Mouse (Mus musculus) forebrain, embryonic 10.5 days (tissue): Measurements from ENCODE around the gene Inpp5f. TPM values are rescaled to one million over a fixed set of nuclear protein-coding genes. Genes with fewer than 3 reads are reported as not detected.
"Not testable (repeated sequence)": the region's sequence is repeated elsewhere in the genome, so short reads cannot be mapped to it uniquely, and the experiment has no call there.

ENCODE experiments used
- DNase-seq: peaks from one replicate; pipeline ENCODE4 v3.0.0-alpha.2; 2017; ENCODE audit warnings: low spot score; ENCODE audit errors: extremely low spot score
- H3K27ac ChIP-seq: fragments of 300-500 bp; sonication (generic); 2 replicates; pipeline ENCODE4 v1.5.1; 2016; ENCODE audit warnings: mild to moderate bottlenecking
- H3K27me3 ChIP-seq: fragments of 300-500 bp; sonication (generic); 2 replicates; pipeline ENCODE4 v1.6.1; 2016; ENCODE audit warnings: mild to moderate bottlenecking; ENCODE audit not compliant: poor library complexity, severe bottlenecking
- H3K36me3 ChIP-seq: fragments of 300-500 bp; sonication (generic); replicated peaks from 2 replicates; pipeline ENCODE4 v1.6.1; 2016; ENCODE audit warnings: mild to moderate bottlenecking, moderate library complexity
- H3K4me1 ChIP-seq: fragments of 300-500 bp; sonication (generic); 2 replicates; pipeline ENCODE4 v1.6.1; 2016
- H3K4me3 ChIP-seq: fragments of 300-500 bp; sonication (generic); 2 replicates; pipeline ENCODE4 v1.5.1; 2016; ENCODE audit warnings: mild to moderate bottlenecking, moderate library complexity
- H3K9me3 ChIP-seq: fragments of 300-500 bp; sonication (generic); 2 replicates; pipeline ENCODE4 v1.6.1; 2016; ENCODE audit warnings: mild to moderate bottlenecking, moderate library complexity
- WGBS: fragments of 180-500 bp; shearing (Covaris S2); methylation state at CpG from one replicate; pipeline ENCODE4 v1.1.7; 2016; 5-methylcytosine and 5-hydroxymethylcytosine counted together
- polyA plus RNA-seq: library from polyadenylated mRNA; unstranded; fragments of >200 nt; fragmentation: Nextera tagmentation; extraction: Ambion mirVana; gene quantifications from 2 replicates; pipeline ENCODE4 v1.2.1, GENCODE M21; 2016

Gene Inpp5f
- polyA plus RNA-seq, 1 experiment from 2014 or later, result 46.3 TPM

- 74% methylated on average over 8 of the region's 8 CpGs for WGBS
- Histone ChIP-seq H3K27ac (no peak overlapping the region), H3K27me3 (no peaks in the 10 kb centered on the region), H3K4me1 (peaks cover 19% of the 10 kb centered on the region), H3K9me3 (peaks cover 32% of the 10 kb centered on the region), H3K36me3 (peaks cover 79% of the 10 kb centered on the region), H3K4me3 (peak overlapping the region; percentile 57)
- DNase-seq, result no peak
Observed at GRCm38 (mm10) chr7:128689347-128689746, 78.2 kb downstream of the Inpp5f start.

GRCm38 (mm10) chr7:128690070-128690469 is 78.9 kb downstream of the Inpp5f start:
- Histone ChIP-seq H3K36me3 (peaks cover 79% of the 10 kb centered on the region), H3K9me3 (peaks cover 32% of the 10 kb centered on the region), H3K27ac (peak overlapping the region; percentile 48; the same call in 1 of the 2 replicates), H3K27me3 (no peaks in the 10 kb centered on the region), H3K4me1 (peaks cover 19% of the 10 kb centered on the region), H3K4me3 (peak overlapping the region; percentile 57)
- 12% methylated on average over 7 of the region's 7 CpGs for WGBS
- DNase-seq, result peak; percentile 86

- Histone ChIP-seq H3K36me3 (peaks cover 79% of the 10 kb centered on the region), H3K4me1 (peaks cover 19% of the 10 kb centered on the region), H3K4me3 (peak overlapping the region; percentile 57; the same call in 1 of the 2 replicates), H3K27ac (no peak overlapping the region), H3K27me3 (no peaks in the 10 kb centered on the region), H3K9me3 (peaks cover 31% of the 10 kb centered on the region)
- WGBS, result 83% methylated on average over 7 of the region's 7 CpGs
- DNase-seq, result no peak
Observed at GRCm38 (mm10) chr7:128690796-128691195, 79.7 kb downstream of the Inpp5f start.

GRCm38 (mm10) chr7:128692163-128692562 is 81.0 kb downstream of the Inpp5f start:
- H3K36me3 ChIP-seq, result peaks cover 77% of the 10 kb centered on the region
- DNase-seq, result no peak
- 94% methylated on average over 7 of the region's 7 CpGs for WGBS
- H3K27ac ChIP-seq, result no peak overlapping the region
- no peaks in the 10 kb centered on the region for H3K27me3 ChIP-seq
- no peak overlapping the region for H3K4me3 ChIP-seq
- peaks cover 17% of the 10 kb centered on the region for H3K9me3 ChIP-seq
- peaks cover 19% of the 10 kb centered on the region for H3K4me1 ChIP-seq

GRCm38 (mm10) chr7:128694848-128695247 is 83.7 kb downstream of the Inpp5f start:
- peaks cover 81% of the 10 kb centered on the region for H3K36me3 ChIP-seq
- DNase-seq, result no peak
- no peaks in the 10 kb centered on the region for H3K9me3 ChIP-seq
- H3K4me1 ChIP-seq, result peaks cover 7% of the 10 kb centered on the region
- H3K27me3 ChIP-seq, result no peaks in the 10 kb centered on the region
- 94% methylated on average over 10 of the region's 10 CpGs for WGBS
- no peak overlapping the region for H3K27ac ChIP-seq
- no peak overlapping the region for H3K4me3 ChIP-seq

- DNase-seq, H3K27ac ChIP-seq, H3K4me3 ChIP-seq, H3K27me3 ChIP-seq, H3K9me3 ChIP-seq, H3K4me1 ChIP-seq: not testable (repeated sequence)
- H3K36me3 ChIP-seq, result peaks cover 97% of the 10 kb centered on the region
- WGBS, result 94% methylated on average over 6 of the region's 6 CpGs
Observed at GRCm38 (mm10) chr7:128699959-128700358, 88.8 kb downstream of the Inpp5f start.

GRCm38 (mm10) chr7:128705735-128706134 is 94.6 kb downstream of the Inpp5f start:
- peaks cover 100% of the 10 kb centered on the region for H3K36me3 ChIP-seq

GRCm38 (mm10) chr7:128717991-128718390 is 106.9 kb downstream of the Inpp5f start:
- DNase-seq, result no peak
- no peaks in the 10 kb centered on the region for H3K27me3 ChIP-seq
- peaks cover 100% of the 10 kb centered on the region for H3K36me3 ChIP-seq
- no peak overlapping the region for H3K27ac ChIP-seq
- no peaks in the 10 kb centered on the region for H3K9me3 ChIP-seq
- H3K4me1 ChIP-seq, result no peaks in the 10 kb centered on the region
- H3K4me3 ChIP-seq, result no peak overlapping the region
- WGBS, result 88% methylated on average over 4 of the region's 4 CpGs

More at GRCm38 (mm10) chr7:128705735-128706134, 94.6 kb downstream of the Inpp5f start:
- WGBS, result 27% methylated on average over 4 of the region's 4 CpGs
- no peak overlapping the region for H3K4me3 ChIP-seq
- DNase-seq, result peak; percentile 71
- H3K27me3 ChIP-seq, result no peaks in the 10 kb centered on the region
- no peaks in the 10 kb centered on the region for H3K9me3 ChIP-seq
- H3K27ac ChIP-seq, result no peak overlapping the region
- H3K4me1 ChIP-seq, result no peaks in the 10 kb centered on the region

GRCm38 (mm10) chr7:128724761-128725160 is 113.6 kb downstream of the Inpp5f start:
- no peaks in the 10 kb centered on the region for H3K27me3 ChIP-seq
- H3K4me3 ChIP-seq, result no peak overlapping the region
- H3K9me3 ChIP-seq, result no peaks in the 10 kb centered on the region
- H3K36me3 ChIP-seq, result peaks cover 61% of the 10 kb centered on the region
- WGBS, result 60% methylated on average over 4 of the region's 4 CpGs
- peaks cover 24% of the 10 kb centered on the region for H3K4me1 ChIP-seq
- no peak overlapping the region for H3K27ac ChIP-seq
- DNase-seq, result peak; percentile 30

- H3K4me1 ChIP-seq, result peaks cover 24% of the 10 kb centered on the region
- H3K4me3 ChIP-seq, result no peak overlapping the region
- WGBS, result 90% methylated on average over 9 of the region's 9 CpGs
- no peaks in the 10 kb centered on the region for H3K27me3 ChIP-seq
- no peak for DNase-seq
- peaks cover 56% of the 10 kb centered on the region for H3K36me3 ChIP-seq
- H3K27ac ChIP-seq, result no peak overlapping the region
- no peaks in the 10 kb centered on the region for H3K9me3 ChIP-seq
Observed at GRCm38 (mm10) chr7:128725189-128725588, 114.1 kb downstream of the Inpp5f start.

GRCm38 (mm10) chr7:128726999-128727398 is 115.9 kb downstream of the Inpp5f start:
- Histone ChIP-seq H3K27me3 (no peaks in the 10 kb centered on the region), H3K9me3 (no peaks in the 10 kb centered on the region), H3K27ac (no peak overlapping the region), H3K4me1 (peaks cover 24% of the 10 kb centered on the region), H3K36me3 (peaks cover 38% of the 10 kb centered on the region), H3K4me3 (no peak overlapping the region; the same call in 1 of the 2 replicates)
- DNase-seq, result no peak
- 47% methylated on average over 10 of the region's 10 CpGs for WGBS

- H3K27me3 ChIP-seq, result no peaks in the 10 kb centered on the region
- H3K27ac ChIP-seq, result no peak overlapping the region
- no peak for DNase-seq
- peaks cover 31% of the 10 kb centered on the region for H3K36me3 ChIP-seq
- no peak overlapping the region for H3K4me3 ChIP-seq
- H3K9me3 ChIP-seq, result no peaks in the 10 kb centered on the region
- H3K4me1 ChIP-seq, result peaks cover 24% of the 10 kb centered on the region
- 38% methylated on average over 5 of the region's 5 CpGs for WGBS
Observed at GRCm38 (mm10) chr7:128727701-128728100, 116.6 kb downstream of the Inpp5f start.

- Histone ChIP-seq H3K9me3 (no peaks in the 10 kb centered on the region), H3K27ac (no peak overlapping the region), H3K36me3 (peaks cover 24% of the 10 kb centered on the region), H3K27me3 (no peaks in the 10 kb centered on the region), H3K4me3 (no peak overlapping the region), H3K4me1 (peaks cover 24% of the 10 kb centered on the region)
- WGBS, result 95% methylated on average over 10 of the region's 10 CpGs
- DNase-seq, result no peak
Observed at GRCm38 (mm10) chr7:128728738-128729137, 117.6 kb downstream of the Inpp5f start.

- WGBS, result 95% methylated on average over 2 of the region's 2 CpGs
- Histone ChIP-seq H3K4me3 (no peak overlapping the region), H3K27me3 (no peaks in the 10 kb centered on the region), H3K4me1 (peaks cover 13% of the 10 kb centered on the region), H3K36me3 (peaks cover 36% of the 10 kb centered on the region), H3K27ac (no peak overlapping the region), H3K9me3 (peaks cover 7% of the 10 kb centered on the region; the same call in 1 of the 2 replicates)
- no peak for DNase-seq
Observed at GRCm38 (mm10) chr7:128731585-128731984, 120.5 kb downstream of the Inpp5f start.
